Mouse (Mus musculus): ENCODE measurements at regions not wholly inside any gene's neighbourhood (a gene's known extent, or its start where the extent isn't known, plus 50 kb on each side); places are given as distances from the start of the nearest gene placed in this dataset.

- Histone ChIP-seq H3K4me1 (ENCODE audit: control insufficient read depth, insufficient read depth, low read length) (peaks cover 1% of the 10 kb centered on the region; the same call in 1 of the 2 replicates), H3K27ac (ENCODE audit: insufficient read depth, low read length) (no peak overlapping the region), H3K4me3 (ENCODE audit: insufficient read depth, low read length) (no peak overlapping the region)
- no peak for TF ChIP-seq CTCF (IDR thresholded peaks at IDR 0.05; ENCODE audit: extremely low read depth, insufficient read depth, low read length)
- no peak for TF ChIP-seq POLR2A (IDR thresholded peaks at IDR 0.05; ENCODE audit: extremely low read depth, insufficient read depth, low read length)
Observed at GRCm38 (mm10) chr10:99531104-99531503, 228.4 kb downstream of the Csl start.

GRCm38 (mm10) chr10:99531556-99531955, 227.9 kb downstream of the Csl start:
- Histone ChIP-seq H3K27ac (ENCODE audit: insufficient read depth, low read length) (no peak overlapping the region), H3K4me1 (ENCODE audit: control insufficient read depth, insufficient read depth, low read length) (peaks cover 1% of the 10 kb centered on the region; the same call in 1 of the 2 replicates), H3K4me3 (ENCODE audit: insufficient read depth, low read length) (no peak overlapping the region)
- no peak for TF ChIP-seq CTCF (IDR thresholded peaks at IDR 0.05; ENCODE audit: extremely low read depth, insufficient read depth, low read length)
- TF ChIP-seq POLR2A (IDR thresholded peaks at IDR 0.05; ENCODE audit: extremely low read depth, insufficient read depth, low read length) = no peak

GRCm38 (mm10) chr10:99531992-99532391, 227.5 kb downstream of the Csl start:
- peaks cover 1% of the 10 kb centered on the region; the same call in 1 of the 2 replicates for H3K4me1 ChIP-seq (ENCODE audit: control insufficient read depth, insufficient read depth, low read length)
- no peak overlapping the region for H3K27ac ChIP-seq (ENCODE audit: insufficient read depth, low read length)
- no peak for TF ChIP-seq POLR2A (IDR thresholded peaks at IDR 0.05; ENCODE audit: extremely low read depth, insufficient read depth, low read length)
- no peak for TF ChIP-seq CTCF (IDR thresholded peaks at IDR 0.05; ENCODE audit: extremely low read depth, insufficient read depth, low read length)
- H3K4me3 ChIP-seq (ENCODE audit: insufficient read depth, low read length) = no peak overlapping the region

- H3K4me3 ChIP-seq (ENCODE audit: insufficient read depth, low read length) = no peak overlapping the region
- H3K4me1 ChIP-seq (ENCODE audit: control insufficient read depth, insufficient read depth, low read length) = peaks cover 1% of the 10 kb centered on the region; the same call in 1 of the 2 replicates
- TF ChIP-seq POLR2A (IDR thresholded peaks at IDR 0.05; ENCODE audit: extremely low read depth, insufficient read depth, low read length) = no peak
- no peak for TF ChIP-seq CTCF (IDR thresholded peaks at IDR 0.05; ENCODE audit: extremely low read depth, insufficient read depth, low read length)
- no peak overlapping the region for H3K27ac ChIP-seq (ENCODE audit: insufficient read depth, low read length)
Observed at GRCm38 (mm10) chr10:99532697-99533119, 226.8 kb downstream of the Csl start.

GRCm38 (mm10) chr10:99533468-99533867, 226.0 kb downstream of the Csl start:
- Histone ChIP-seq H3K4me1 (ENCODE audit: control insufficient read depth, insufficient read depth, low read length) (peaks cover 1% of the 10 kb centered on the region; the same call in 1 of the 2 replicates), H3K27ac (ENCODE audit: insufficient read depth, low read length) (no peak overlapping the region), H3K4me3 (ENCODE audit: insufficient read depth, low read length) (no peak overlapping the region)
- no peak for TF ChIP-seq CTCF (IDR thresholded peaks at IDR 0.05; ENCODE audit: extremely low read depth, insufficient read depth, low read length)
- no peak for TF ChIP-seq POLR2A (IDR thresholded peaks at IDR 0.05; ENCODE audit: extremely low read depth, insufficient read depth, low read length)

GRCm38 (mm10) chr10:99534237-99534636, 225.2 kb downstream of the Csl start:
- Histone ChIP-seq H3K27ac (ENCODE audit: insufficient read depth, low read length) (no peak overlapping the region), H3K4me3 (ENCODE audit: insufficient read depth, low read length) (no peak overlapping the region), H3K4me1 (ENCODE audit: control insufficient read depth, insufficient read depth, low read length) (peaks cover 3% of the 10 kb centered on the region; the same call in 1 of the 2 replicates)
- no peak for TF ChIP-seq CTCF (IDR thresholded peaks at IDR 0.05; ENCODE audit: extremely low read depth, insufficient read depth, low read length)
- no peak for TF ChIP-seq POLR2A (IDR thresholded peaks at IDR 0.05; ENCODE audit: extremely low read depth, insufficient read depth, low read length)

- Histone ChIP-seq H3K4me3 (ENCODE audit: insufficient read depth, low read length) (no peak overlapping the region), H3K4me1 (ENCODE audit: control insufficient read depth, insufficient read depth, low read length) (peaks cover 2% of the 10 kb centered on the region; the same call in 1 of the 2 replicates), H3K27ac (ENCODE audit: insufficient read depth, low read length) (no peak overlapping the region)
- TF ChIP-seq POLR2A (IDR thresholded peaks at IDR 0.05; ENCODE audit: extremely low read depth, insufficient read depth, low read length) = no peak
- no peak for TF ChIP-seq CTCF (IDR thresholded peaks at IDR 0.05; ENCODE audit: extremely low read depth, insufficient read depth, low read length)
Observed at GRCm38 (mm10) chr10:99538639-99539038, 220.8 kb downstream of the Csl start.

GRCm38 (mm10) chr10:99552373-99552772, 207.1 kb downstream of the Csl start:
- Histone ChIP-seq H3K4me1 (ENCODE audit: control insufficient read depth, insufficient read depth, low read length) (no peaks in the 10 kb centered on the region), H3K4me3 (ENCODE audit: insufficient read depth, low read length) (no peak overlapping the region), H3K27ac (ENCODE audit: insufficient read depth, low read length) (no peak overlapping the region)
- TF ChIP-seq CTCF (IDR thresholded peaks at IDR 0.05; ENCODE audit: extremely low read depth, insufficient read depth, low read length) = no peak
- TF ChIP-seq POLR2A (IDR thresholded peaks at IDR 0.05; ENCODE audit: extremely low read depth, insufficient read depth, low read length) = no peak

- no peak for TF ChIP-seq POLR2A (IDR thresholded peaks at IDR 0.05; ENCODE audit: extremely low read depth, insufficient read depth, low read length)
- H3K27ac ChIP-seq (ENCODE audit: insufficient read depth, low read length) = no peak overlapping the region
Observed at GRCm38 (mm10) chr10:99552836-99553540, 206.5 kb downstream of the Csl start.

GRCm38 (mm10) chr10:99555021-99555420, 204.4 kb downstream of the Csl start:
- TF ChIP-seq POLR2A (IDR thresholded peaks at IDR 0.05; ENCODE audit: extremely low read depth, insufficient read depth, low read length) (no peak), CTCF (IDR thresholded peaks at IDR 0.05; ENCODE audit: extremely low read depth, insufficient read depth, low read length) (no peak)
- H3K27ac ChIP-seq (ENCODE audit: insufficient read depth, low read length) = no peak overlapping the region
- H3K4me1 ChIP-seq (ENCODE audit: control insufficient read depth, insufficient read depth, low read length) = no peaks in the 10 kb centered on the region
- no peak overlapping the region for H3K4me3 ChIP-seq (ENCODE audit: insufficient read depth, low read length)

More at GRCm38 (mm10) chr10:99552836-99553540, 206.5 kb downstream of the Csl start:
- Histone ChIP-seq H3K4me1 (ENCODE audit: control insufficient read depth, insufficient read depth, low read length) (no peaks in the 10 kb centered on the region), H3K4me3 (ENCODE audit: insufficient read depth, low read length) (no peak overlapping the region)

Data from cortical plate, adult 2 months (tissue).